Mouse (Mus musculus) CH12.LX (cell line): ENCODE data around the gene Abca2. TPM values are rescaled to one million over a fixed set of nuclear protein-coding genes. Genes with fewer than 3 reads are reported as not detected.

Source experiments
- DNase-seq: peaks from one replicate; pipeline ENCODE4 v3.0.0-alpha.2; 2013; ENCODE audit errors: extremely low read depth
- H3K27ac ChIP-seq: 2 replicates; pipeline ENCODE4 v1.5.1; 2012; ENCODE audit warnings: low read depth, mild to moderate bottlenecking, control low read depth, moderate library complexity; ENCODE audit not compliant: insufficient read depth
- H3K27me3 ChIP-seq: replicated peaks from 2 replicates; pipeline ENCODE3; 2012; ENCODE audit warnings: inconsistent platforms
- H3K36me3 ChIP-seq, 2 experiments: replicated peaks in 1 of 2; 2 replicates each; pipeline versions ENCODE3 to v1.6.1; 2012; ENCODE audit warnings: inconsistent platforms in 1 of 2, low read length in 1 of 2, mild to moderate bottlenecking in 1 of 2, mixed read lengths in 1 of 2, moderate library complexity in 1 of 2; ENCODE audit not compliant: control insufficient read depth in 1 of 2, insufficient read depth in 1 of 2
- H3K4me1 ChIP-seq, 2 experiments: 2 replicates each; pipeline ENCODE4 v1.6.1; 2012; ENCODE audit warnings: inconsistent platforms in 1 of 2, moderate library complexity in 1 of 2; ENCODE audit not compliant: insufficient read depth in 2 of 2, control insufficient read depth in 1 of 2
- H3K4me2 ChIP-seq: 2 replicates; pipeline ENCODE4 v1.6.1; 2012; ENCODE audit warnings: low read depth, mild to moderate bottlenecking, control low read depth; ENCODE audit not compliant: poor library complexity, insufficient read depth, severe bottlenecking
- H3K4me3 ChIP-seq, 3 experiments: fragments of 150-350 bp in 1 of 3; sonication (generic) in 1 of 3; replicated peaks in 1 of 3; 2 replicates each; pipeline versions ENCODE3 to v1.5.1; 2011 to 2012; ENCODE audit warnings: low read depth in 2 of 3, low read length in 2 of 3, mild to moderate bottlenecking in 2 of 3, moderate library complexity in 2 of 3, control low read depth in 1 of 3, improper control_type of control experiment in 1 of 3, inconsistent platforms in 1 of 3, mixed read lengths in 1 of 3; ENCODE audit not compliant: poor library complexity in 1 of 3
- H3K79me2 ChIP-seq: replicated peaks from 2 replicates; pipeline ENCODE4 v1.6.1; 2012; ENCODE audit warnings: mild to moderate bottlenecking, moderate library complexity; ENCODE audit not compliant: control insufficient read depth, poor library complexity, insufficient read depth, severe bottlenecking; ENCODE audit errors: extremely low read depth
- H3K9ac ChIP-seq: 2 replicates; pipeline ENCODE4 v1.6.1; 2012; ENCODE audit warnings: low read depth, mild to moderate bottlenecking, control low read depth, moderate library complexity; ENCODE audit not compliant: insufficient read depth
- H3K9me3 ChIP-seq: replicated peaks from 2 replicates; pipeline ENCODE3; 2012; ENCODE audit warnings: low read length, inconsistent platforms, mixed read lengths
- BHLHE40 ChIP-seq: IDR thresholded peaks from 2 replicates; pipeline ENCODE4 v1.6.1; 2011; ENCODE audit warnings: mild to moderate bottlenecking, low read depth, low read length, improper control_type of control experiment
- CHD2 ChIP-seq: IDR thresholded peaks from 2 replicates; pipeline ENCODE4 v1.6.1; 2011; ENCODE audit warnings: low read length, improper control_type of control experiment
- E2F4 ChIP-seq: IDR thresholded peaks from 2 replicates; pipeline ENCODE4 v1.6.1; 2011; ENCODE audit warnings: low read depth, low read length, improper control_type of control experiment; ENCODE audit not compliant: insufficient replicate concordance
- ETS1 ChIP-seq: conservative IDR thresholded peaks from 2 replicates; pipeline ENCODE4 v1.6.1; 2012; ENCODE audit warnings: low read depth, mild to moderate bottlenecking, inconsistent platforms, low read length, improper control_type of control experiment, moderate library complexity
- HCFC1 ChIP-seq: IDR thresholded peaks from 2 replicates; pipeline ENCODE4 v1.6.1; 2012; ENCODE audit warnings: low read depth, mild to moderate bottlenecking, inconsistent platforms, low read length, improper control_type of control experiment
- IRF4 ChIP-seq: IDR thresholded peaks from 2 replicates; pipeline ENCODE4 v1.6.1; 2014; ENCODE audit warnings: low read depth, mild to moderate bottlenecking, inconsistent platforms, low read length, improper control_type of control experiment
- MAFK ChIP-seq: IDR thresholded peaks from 2 replicates; pipeline ENCODE4 v1.6.1; 2011; ENCODE audit warnings: low read length, improper control_type of control experiment; ENCODE audit not compliant: insufficient replicate concordance
- NRF1 ChIP-seq: IDR thresholded peaks from 2 replicates; pipeline ENCODE4 v1.6.1; 2014; ENCODE audit warnings: low read depth, mild to moderate bottlenecking, inconsistent platforms, low read length, improper control_type of control experiment, moderate library complexity
- PAX5 ChIP-seq: IDR thresholded peaks from 2 replicates; pipeline ENCODE4 v1.6.1; 2012; ENCODE audit warnings: low read length, inconsistent platforms, mixed read lengths
- RAD21 ChIP-seq: IDR thresholded peaks from 2 replicates; pipeline ENCODE4 v1.6.1; 2011; ENCODE audit warnings: low read depth, mild to moderate bottlenecking, low read length, improper control_type of control experiment, moderate library complexity
- TBP ChIP-seq: conservative IDR thresholded peaks from 2 replicates; pipeline ENCODE4 v1.6.1; 2011; ENCODE audit warnings: low read depth, low read length, improper control_type of control experiment
- UBTF ChIP-seq: IDR thresholded peaks from 2 replicates; pipeline ENCODE4 v1.6.1; 2012; ENCODE audit warnings: low read depth, mild to moderate bottlenecking, inconsistent platforms, low read length, improper control_type of control experiment, moderate library complexity
- USF2 ChIP-seq: conservative IDR thresholded peaks from 2 replicates; pipeline ENCODE4 v1.6.1; 2011; ENCODE audit warnings: low read depth, low read length, improper control_type of control experiment
- ZC3H11A ChIP-seq: IDR thresholded peaks from 2 replicates; pipeline ENCODE4 v1.6.1; 2012; ENCODE audit warnings: low read depth, mild to moderate bottlenecking, inconsistent platforms, low read length, improper control_type of control experiment
- ZKSCAN1 ChIP-seq: IDR thresholded peaks from 2 replicates; pipeline ENCODE4 v1.6.1; 2012; ENCODE audit warnings: low read depth, inconsistent platforms, low read length, improper control_type of control experiment, borderline replicate concordance
- ZMIZ1 ChIP-seq: IDR thresholded peaks from 2 replicates; pipeline ENCODE4 v1.6.1; 2012; ENCODE audit warnings: low read depth, mild to moderate bottlenecking, inconsistent platforms, low read length, improper control_type of control experiment
- dilution Hi-C: fragments of 300-500 bp; cut with MboI; formaldehyde crosslinking; loops from 2 replicates; pipeline ENCODE4 v1.14.3; 2020; ENCODE audit warnings: low sequenced_read_pairs; ENCODE audit not compliant: extremely low pct_unique_long_range_greater_than_20kb, extremely low pct_ligation_motif_present
- in situ Hi-C: fragments of 300-500 bp; cut with MboI; formaldehyde crosslinking; loops from 3 replicates; pipeline ENCODE4 v1.14.3; 2019; ENCODE audit warnings: low sequenced_read_pairs, low pct_ligation_motif_present, low pct_unique_long_range_greater_than_20kb, mixed read lengths
- polyA plus RNA-seq: library from polyadenylated mRNA; unstranded; fragments of >175 nt; gene quantifications from 2 replicates; pipeline ENCODE4 v1.2.1, GENCODE M21; 2012; ENCODE audit warnings: low read depth; ENCODE audit not compliant: insufficient read length
- total RNA-seq, 2 experiments: library from RNA; depleted of rRNA; stranded (reverse); fragments of 300-350 nt in 1 of 2; fragments of >200 nt in 1 of 2; gene quantifications; 2 replicates each; pipeline ENCODE4 v1.2.3; 2012 to 2014

The Abca2 gene
- total and polyA plus RNA-seq, 3 experiments, result 5.0 to 23.4 (median 13.0) TPM

- no peak overlapping the region for H3K4me3 ChIP-seq
- no peaks in the 10 kb centered on the region for H3K79me2 ChIP-seq
- dilution Hi-C loops, result no loop called here
- no peak overlapping the region for H3K27ac ChIP-seq
- no peaks in the 10 kb centered on the region for H3K9me3 ChIP-seq
- H3K9ac ChIP-seq, result no peak overlapping the region
- no peak for TF ChIP-seq ETS1
- H3K4me2 ChIP-seq, result no peak overlapping the region
- no peaks in the 10 kb centered on the region for H3K4me1 ChIP-seq
- DNase-seq, result no peak
- H3K27me3 ChIP-seq, result peaks cover 90% of the 10 kb centered on the region
- no peaks in the 10 kb centered on the region for H3K36me3 ChIP-seq
- in situ Hi-C loops, result no loop called here
These were observed 31.5 kb upstream of the Abca2 start for GRCm38 (mm10) chr2:25397010-25397409.

DNA sequence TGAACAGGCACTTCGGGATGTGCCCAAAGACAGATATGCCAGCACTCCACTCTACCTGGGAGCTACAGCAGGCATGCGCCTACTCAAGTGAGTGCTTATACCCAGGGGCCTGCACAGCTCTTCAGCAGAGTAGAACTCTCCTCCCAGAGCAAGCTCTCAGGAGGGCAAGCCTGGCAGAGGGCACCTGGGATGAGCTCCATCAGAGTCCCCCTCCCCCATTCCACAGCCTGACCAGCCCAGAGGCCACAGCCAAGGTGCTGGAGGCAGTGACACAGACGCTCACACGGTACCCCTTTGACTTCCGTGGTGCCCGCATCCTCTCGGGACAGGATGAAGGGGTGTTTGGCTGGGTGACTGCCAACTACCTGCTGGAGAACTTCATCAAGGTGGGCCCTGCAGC, 30.4 kb upstream of the Abca2 start:
- Histone ChIP-seq H3K9me3 (no peaks in the 10 kb centered on the region), H3K9ac (no peak overlapping the region), H3K27ac (no peak overlapping the region), H3K4me3 (no peak overlapping the region), H3K4me1 (no peaks in the 10 kb centered on the region), H3K36me3 (no peaks in the 10 kb centered on the region), H3K79me2 (no peaks in the 10 kb centered on the region), H3K27me3 (peaks cover 93% of the 10 kb centered on the region), H3K4me2 (no peak overlapping the region)
- no peak for DNase-seq
- in situ Hi-C loops, result no loop called here
- dilution Hi-C loops, result no loop called here
- no peak for TF ChIP-seq RAD21
- no peak for TF ChIP-seq USF2
- TF ChIP-seq NRF1, result no peak
- no peak for TF ChIP-seq PAX5
- no peak for TF ChIP-seq ZMIZ1
- TF ChIP-seq CHD2, result no peak
- no peak for TF ChIP-seq ETS1
- no peak for TF ChIP-seq BHLHE40
- no peak for TF ChIP-seq TBP
- no peak for TF ChIP-seq ZC3H11A
- no peak for TF ChIP-seq HCFC1

DNA sequence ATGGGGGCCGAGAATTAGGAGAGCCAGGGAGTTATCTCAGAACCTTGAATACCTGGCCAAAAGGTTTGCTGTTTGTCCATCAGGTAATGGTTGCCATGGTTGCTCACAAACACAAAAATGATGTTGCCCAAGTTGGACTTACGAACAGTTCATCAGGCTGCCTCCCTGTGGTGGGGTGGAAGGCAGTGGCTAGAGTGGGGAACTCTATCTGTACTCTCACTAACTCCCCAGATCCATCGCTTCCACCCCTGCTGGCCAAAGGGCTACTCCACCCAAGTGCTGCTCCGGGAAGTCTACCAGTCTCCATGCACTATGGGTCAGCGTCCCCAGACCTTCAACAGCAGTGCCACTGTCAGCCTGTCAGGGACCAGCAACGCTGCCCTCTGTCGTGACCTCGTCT, 29.5 kb upstream of the Abca2 start, which contains the start of gene Npdc1:
Gene Npdc1, plus strand, starts transcription at position 301 of the 400 bp plus-strand sequence.
- in situ Hi-C loops, result no loop called here
- Histone ChIP-seq H3K27ac (no peak within 1 kb of the TSS), H3K4me1 (no peaks in the 10 kb centered on the region), H3K4me2 (no peak within 1 kb of the TSS), H3K36me3 (no peaks in the 10 kb centered on the region), H3K4me3 (no peak within 1 kb of the TSS), H3K79me2 (no peaks in the 10 kb centered on the region), H3K27me3 (peaks cover 95% of the 10 kb centered on the region), H3K9me3 (no peaks in the 10 kb centered on the region), H3K9ac (no peak within 1 kb of the TSS)
- TF ChIP-seq ZKSCAN1 (no peak), RAD21 (no peak), CHD2 (no peak), IRF4 (no peak), ZMIZ1 (no peak), UBTF (no peak), E2F4 (no peak), MAFK (no peak)
- no peak for DNase-seq
- dilution Hi-C loops, result no loop called here
